Mouse (Mus musculus): ENCODE measurements around the gene Foxf2.
A peak's percentile ranks its signal among the peaks of the same experiment; 100 is the strongest.

Gene Foxf2

DNA sequence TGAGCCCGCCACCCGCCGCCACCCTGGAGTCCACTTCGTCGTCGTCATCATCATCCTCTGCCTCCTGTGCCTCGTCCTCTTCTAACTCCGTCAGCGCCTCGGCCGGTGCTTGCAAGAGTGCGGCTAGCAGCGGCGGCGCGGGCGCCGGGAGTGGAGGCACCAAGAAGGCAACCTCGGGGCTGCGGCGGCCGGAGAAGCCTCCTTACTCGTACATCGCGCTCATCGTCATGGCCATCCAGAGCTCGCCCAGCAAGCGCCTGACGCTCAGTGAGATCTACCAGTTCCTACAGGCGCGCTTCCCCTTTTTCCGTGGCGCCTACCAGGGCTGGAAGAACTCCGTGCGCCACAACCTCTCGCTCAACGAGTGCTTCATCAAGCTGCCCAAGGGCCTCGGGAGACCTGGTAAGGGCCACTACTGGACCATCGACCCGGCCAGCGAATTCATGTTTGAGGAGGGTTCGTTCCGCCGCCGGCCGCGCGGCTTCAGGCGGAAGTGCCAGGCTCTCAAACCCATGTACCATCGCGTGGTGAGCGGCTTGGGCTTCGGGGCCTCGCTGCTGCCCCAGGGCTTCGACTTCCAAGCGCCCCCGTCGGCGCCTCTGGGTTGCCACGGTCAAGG is 676 bp downstream of the Foxf2 start:
- DNase-seq (ENCODE audit: low spot score): no peak

- DNase-seq (ENCODE audit: low spot score): no peak
Measured at GRCm38 (mm10) chr13:31626991-31627625, 1.5 kb downstream of the Foxf2 start.

DNA sequence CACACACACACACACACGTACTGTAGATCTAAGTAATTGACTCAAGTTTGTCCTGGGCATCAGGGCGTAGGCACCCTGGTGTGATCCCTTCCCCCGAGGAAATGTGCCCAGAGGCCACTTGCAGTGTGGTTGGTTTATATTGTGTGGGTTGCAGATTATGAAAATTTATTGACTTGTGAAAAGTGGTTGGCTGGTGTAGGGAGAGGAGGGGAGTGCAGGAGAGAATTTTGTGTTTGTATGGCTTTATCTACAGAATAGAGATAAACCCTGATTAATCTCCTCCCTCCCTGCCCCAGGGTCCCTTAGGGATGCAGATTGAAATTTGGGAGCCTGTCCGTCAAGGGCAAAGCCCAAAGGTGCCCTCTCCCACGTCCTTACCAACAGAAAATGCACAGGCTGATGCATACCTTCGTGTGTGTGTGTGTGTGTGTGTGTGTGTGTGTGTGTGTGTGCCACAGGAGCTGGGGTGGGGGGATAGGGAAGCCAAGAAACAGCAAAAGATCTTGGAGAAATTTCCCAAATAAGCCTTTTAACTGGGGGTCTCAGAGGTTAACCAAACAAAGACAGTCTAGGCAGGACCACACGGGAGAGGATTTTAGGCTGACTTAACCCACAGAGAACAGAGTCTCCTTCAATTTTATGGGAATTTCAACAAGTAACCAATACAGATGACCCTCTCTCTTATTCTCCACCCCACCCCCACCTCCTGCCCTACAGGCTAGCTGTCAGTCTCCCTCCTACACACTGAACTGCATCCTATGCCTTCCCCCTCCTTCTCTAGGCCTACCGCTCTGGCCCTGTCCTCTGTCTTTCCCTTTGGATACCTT is 2.5 kb downstream of the Foxf2 start:
- no peak for DNase-seq (ENCODE audit: low spot score)

- no peak for DNase-seq (ENCODE audit: low spot score)
Measured at GRCm38 (mm10) chr13:31628691-31629180, 3.1 kb downstream of the Foxf2 start.

- DNase-seq (ENCODE audit: low spot score): no peak
Measured at GRCm38 (mm10) chr13:31629321-31629851, 3.8 kb downstream of the Foxf2 start.

GRCm38 (mm10) chr13:31630051-31630450 is 4.4 kb downstream of the Foxf2 start:
- no peak for DNase-seq (ENCODE audit: low spot score)

DNA sequence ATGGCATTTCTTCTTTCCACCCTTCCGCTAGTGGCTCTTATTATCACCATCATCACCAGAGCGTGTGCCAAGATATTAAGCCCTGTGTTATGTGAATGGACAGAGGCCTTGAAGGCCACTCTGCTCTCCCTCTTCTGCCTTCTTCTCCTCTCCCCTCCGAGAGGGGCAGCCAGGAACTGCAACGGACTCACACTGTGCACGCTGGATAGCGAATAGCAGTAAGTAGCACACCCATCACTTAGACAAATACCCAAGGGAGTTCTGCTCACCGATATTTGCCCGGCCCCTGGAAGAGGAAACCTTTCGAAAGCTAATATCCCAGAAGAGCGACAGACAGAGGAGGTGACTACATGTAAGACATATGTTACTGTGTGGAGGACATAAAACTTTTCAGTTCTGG is 4.9 kb downstream of the Foxf2 start:
- DNase-seq (ENCODE audit: low spot score): no peak

GRCm38 (mm10) chr13:31631291-31631690 is 5.7 kb downstream of the Foxf2 start:
- no peak for DNase-seq (ENCODE audit: low spot score)

GRCm38 (mm10) chr13:31632450-31632849 is 6.8 kb downstream of the Foxf2 start:
- DNase-seq (ENCODE audit: low spot score): no peak

DNA sequence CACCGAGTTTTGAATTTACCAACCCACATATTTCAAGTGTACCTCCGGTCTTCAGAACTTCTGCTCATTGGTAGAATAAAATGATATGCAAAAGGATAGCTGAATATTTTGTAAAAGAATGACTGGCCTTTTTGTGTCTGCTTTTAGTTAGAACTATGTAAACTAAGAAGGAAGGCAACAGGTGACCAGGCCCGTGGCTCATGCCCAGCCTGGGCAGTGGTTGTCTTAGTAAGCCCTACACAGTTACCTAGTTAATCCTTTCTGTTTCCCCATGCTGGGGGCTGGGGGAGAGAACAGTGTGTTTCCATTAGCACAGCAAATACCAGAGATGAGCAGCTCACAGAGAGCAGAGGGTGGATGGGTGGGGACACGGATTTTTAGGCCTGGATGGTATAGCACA is 7.6 kb downstream of the Foxf2 start:
- no peak for DNase-seq (ENCODE audit: low spot score)

GRCm38 (mm10) chr13:31635546-31635945 is 9.9 kb downstream of the Foxf2 start:
- no peak for DNase-seq (ENCODE audit: low spot score)

- DNase-seq (ENCODE audit: low spot score): no peak
Measured at GRCm38 (mm10) chr13:31641517-31641916, 15.9 kb downstream of the Foxf2 start.

- DNase-seq (ENCODE audit: low spot score): no peak
Measured at GRCm38 (mm10) chr13:31652131-31652745, 26.6 kb downstream of the Foxf2 start.

- DNase-seq (ENCODE audit: low spot score): no peak
Measured at GRCm38 (mm10) chr13:31656249-31656648, 30.6 kb downstream of the Foxf2 start.

- DNase-seq (ENCODE audit: low spot score): no peak
Measured at GRCm38 (mm10) chr13:31658212-31658611, 32.6 kb downstream of the Foxf2 start.

DNA sequence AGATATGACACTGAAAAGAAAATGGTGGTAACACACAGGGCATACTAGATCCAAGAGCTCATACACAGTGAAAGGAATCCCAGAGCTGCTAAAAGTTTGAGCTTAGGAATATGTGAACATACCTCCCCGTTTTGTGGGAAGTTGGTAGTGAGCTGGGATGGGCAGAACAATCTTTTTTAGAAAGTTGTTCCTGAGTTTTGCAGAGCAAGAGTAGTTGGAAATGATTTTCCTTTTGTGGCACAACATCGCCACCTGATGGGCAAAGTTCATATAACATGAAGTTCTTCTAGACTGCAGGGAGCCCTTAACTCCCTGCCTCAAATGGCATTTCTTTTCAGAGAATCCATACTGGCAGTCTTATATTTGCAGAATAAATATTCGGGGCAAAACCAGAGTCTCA is 33.3 kb downstream of the Foxf2 start:
- DNase-seq (ENCODE audit: low spot score): peak; percentile 24

GRCm38 (mm10) chr13:31661211-31661610 is 35.6 kb downstream of the Foxf2 start:
- no peak for DNase-seq (ENCODE audit: low spot score)

- no peak for DNase-seq (ENCODE audit: low spot score)
Measured at GRCm38 (mm10) chr13:31665376-31665775, 39.8 kb downstream of the Foxf2 start.

DNA sequence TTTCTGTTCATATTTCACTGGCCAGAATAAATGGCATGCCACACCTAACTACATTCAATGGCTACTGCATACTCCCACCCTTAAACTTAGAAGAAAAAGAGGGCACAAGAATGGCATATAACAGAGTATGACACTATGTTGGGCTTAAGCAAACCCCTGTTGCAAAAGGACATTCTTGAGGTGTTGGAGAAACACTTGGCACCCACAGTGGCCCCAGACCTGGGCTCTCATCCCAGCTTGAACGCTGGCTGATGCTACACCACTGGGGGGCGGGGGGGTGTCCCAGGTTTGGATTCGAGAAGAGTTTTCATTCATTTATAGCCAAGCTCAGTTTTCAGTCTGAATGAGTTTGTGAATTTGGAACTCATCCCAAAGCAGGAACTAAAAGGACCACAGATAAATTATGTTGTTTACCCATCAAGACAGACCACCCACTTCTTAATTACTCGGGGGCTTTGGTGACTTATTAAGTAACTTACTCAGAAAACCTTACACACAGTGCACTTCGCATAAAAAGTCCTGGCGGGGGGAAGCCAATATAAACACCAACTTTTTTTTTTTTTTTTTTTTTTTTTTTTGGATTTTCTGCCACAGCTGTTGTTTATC is 42.4 kb downstream of the Foxf2 start:
- no peak for DNase-seq (ENCODE audit: low spot score)

DNA sequence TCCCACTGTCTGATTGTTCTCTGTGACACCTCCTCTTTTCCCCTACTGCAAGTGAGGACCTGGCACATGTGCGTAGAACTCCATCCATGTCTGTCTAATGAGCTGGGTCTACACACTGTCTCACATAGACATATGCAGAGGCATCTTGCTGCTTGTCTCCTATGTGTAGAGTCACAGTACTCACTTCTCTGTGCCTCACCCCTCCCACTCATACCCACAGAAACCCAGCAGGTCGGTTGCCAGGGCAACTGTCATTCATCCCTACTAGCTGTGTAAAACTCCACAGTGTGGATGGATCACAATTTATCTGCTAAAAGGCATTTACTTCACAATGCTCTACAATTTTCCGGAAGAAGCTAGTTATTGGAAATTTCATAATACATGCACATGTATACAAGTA is 46.5 kb downstream of the Foxf2 start:
- DNase-seq (ENCODE audit: low spot score): no peak
